Mouse (Mus musculus): ENCODE data around the gene Dedd2.

Gene Dedd2

DNA sequence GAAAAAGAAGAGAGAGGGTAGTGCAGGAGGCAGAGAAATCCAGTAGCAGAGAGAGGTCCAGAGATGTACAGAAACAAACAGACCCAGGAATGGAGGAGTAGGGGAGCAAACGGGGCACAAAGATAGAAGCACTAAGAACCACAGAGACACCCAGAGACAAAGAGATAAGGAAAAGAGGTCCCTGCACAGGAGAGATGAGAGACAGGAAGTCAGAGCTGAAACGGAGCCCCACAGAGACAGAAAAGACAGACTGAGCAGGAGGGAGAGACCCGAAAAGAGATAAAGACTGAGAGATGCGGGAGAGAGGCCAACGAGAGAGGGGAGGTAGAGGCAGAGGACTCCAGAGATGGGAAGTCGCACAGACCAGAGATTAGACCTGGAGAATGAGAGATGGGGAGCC is 39.9 kb downstream of the Dedd2 start:
- TF ChIP-seq POU5F1 (IDR thresholded peaks at IDR 0.05; ENCODE audit: borderline replicate concordance, low read length) (no peak), NANOG (IDR thresholded peaks at IDR 0.05; ENCODE audit: borderline replicate concordance, low read length) (no peak), CTCF (conservative IDR thresholded peaks at IDR 0.05; ENCODE audit: low read length) (no peak)
- H3K4me1 ChIP-seq (replicated peaks; ENCODE audit: low read depth, low read length): peaks cover 28% of the 10 kb centered on the region
- no peak overlapping the region for H3K4me3 ChIP-seq (replicated peaks; ENCODE audit: low read length)
- H3K27me3 ChIP-seq (ENCODE audit: insufficient read depth, low read length): peaks cover 79% of the 10 kb centered on the region
- no peaks in the 10 kb centered on the region for H3K36me3 ChIP-seq (ENCODE audit: insufficient read depth, low read length)
- no peaks in the 10 kb centered on the region for H3K9me3 ChIP-seq (ENCODE audit: low read length)

DNA sequence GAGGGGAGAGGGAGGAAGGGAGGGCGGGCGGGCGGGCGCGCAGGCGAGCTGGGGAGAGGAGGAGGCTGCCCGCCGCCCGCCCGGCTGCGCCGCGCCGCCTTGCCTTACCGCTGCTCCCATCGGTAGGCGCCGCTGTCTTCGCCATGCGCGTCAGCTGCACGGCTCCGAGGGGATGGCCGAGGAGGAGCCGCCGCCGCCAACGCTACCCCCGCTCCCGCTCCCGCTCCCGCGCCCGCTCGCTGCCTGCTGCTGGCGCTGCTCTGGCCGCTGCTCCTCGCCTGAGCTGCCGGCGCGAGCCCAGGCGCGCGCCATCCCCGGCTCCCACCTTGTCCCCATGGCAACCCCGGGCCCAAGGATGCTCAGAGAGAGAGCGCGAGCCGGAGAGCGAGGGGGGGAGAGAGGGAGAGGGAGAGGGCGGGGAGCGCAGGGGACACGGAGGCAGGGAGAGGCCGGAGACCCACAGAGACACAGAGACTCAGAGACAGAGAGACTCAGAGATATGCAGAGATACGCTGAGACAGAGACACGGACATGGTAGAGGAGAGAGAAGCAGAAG is 40.7 kb downstream of the Dedd2 start, which contains the start of gene Pou2f2:
Gene Pou2f2, minus strand, starts transcription at position 121 of the 556 bp plus-strand sequence.
- Histone ChIP-seq H3K4me1 (replicated peaks; ENCODE audit: low read depth, low read length) (peaks cover 28% of the 10 kb centered on the region), H3K4me3 (replicated peaks; ENCODE audit: low read length) (peak within 1 kb of the TSS; percentile 81), H3K36me3 (ENCODE audit: insufficient read depth, low read length) (no peaks in the 10 kb centered on the region), H3K27me3 (ENCODE audit: insufficient read depth, low read length) (peaks cover 83% of the 10 kb centered on the region), H3K9me3 (ENCODE audit: low read length) (no peaks in the 10 kb centered on the region)
- TF ChIP-seq NANOG (IDR thresholded peaks at IDR 0.05; ENCODE audit: borderline replicate concordance, low read length) (no peak), CTCF (conservative IDR thresholded peaks at IDR 0.05; ENCODE audit: low read length) (no peak), POU5F1 (IDR thresholded peaks at IDR 0.05; ENCODE audit: borderline replicate concordance, low read length) (no peak)

DNA sequence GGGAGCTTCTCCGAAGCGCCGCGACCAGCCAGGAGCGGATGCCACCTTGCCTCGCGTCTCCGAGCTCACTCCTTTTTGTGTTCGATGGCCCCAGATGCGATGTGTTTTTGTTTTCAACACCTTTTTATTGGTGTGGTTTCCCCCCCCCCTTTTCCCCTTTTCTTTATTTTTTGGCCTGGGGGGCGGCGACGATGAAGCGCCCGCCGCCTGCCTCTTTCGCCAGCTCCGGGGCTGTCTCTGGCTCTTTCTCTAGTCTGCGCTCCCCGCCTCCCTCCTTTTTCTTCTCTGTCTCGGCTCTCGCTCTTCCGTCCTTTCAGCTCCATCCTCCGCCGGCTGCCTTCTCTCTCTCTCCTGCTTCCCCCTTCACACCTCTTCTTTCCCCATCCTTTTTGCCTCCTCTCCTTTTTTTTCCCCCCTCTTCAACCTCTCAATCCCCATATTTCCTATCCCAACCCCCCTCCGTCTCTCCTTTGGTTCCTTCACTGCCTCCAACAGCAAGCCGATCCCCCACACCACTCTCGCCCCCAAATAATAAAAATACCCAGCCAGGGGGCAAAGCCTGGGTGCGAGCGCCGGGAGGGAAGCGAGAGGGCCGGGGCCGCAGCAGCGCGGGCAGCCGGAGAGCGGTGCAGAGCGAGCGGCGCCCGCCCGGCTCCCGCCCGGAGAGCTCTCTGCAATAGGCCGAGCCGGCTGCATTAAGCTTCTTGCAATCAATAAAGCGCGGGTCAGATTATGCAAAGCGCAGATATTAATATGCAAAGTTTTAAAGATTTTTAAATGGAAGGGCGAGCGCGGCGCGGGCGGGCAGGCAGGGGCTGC is 41.4 kb downstream of the Dedd2 start:
- Histone ChIP-seq H3K36me3 (ENCODE audit: insufficient read depth, low read length) (no peaks in the 10 kb centered on the region), H3K27me3 (ENCODE audit: insufficient read depth, low read length) (peaks cover 81% of the 10 kb centered on the region), H3K9me3 (ENCODE audit: low read length) (no peaks in the 10 kb centered on the region), H3K4me3 (replicated peaks; ENCODE audit: low read length) (peak overlapping the region; percentile 81), H3K4me1 (replicated peaks; ENCODE audit: low read depth, low read length) (peaks cover 33% of the 10 kb centered on the region)
- TF ChIP-seq NANOG (IDR thresholded peaks at IDR 0.05; ENCODE audit: borderline replicate concordance, low read length) (no peak), POU5F1 (IDR thresholded peaks at IDR 0.05; ENCODE audit: borderline replicate concordance, low read length) (no peak), CTCF (conservative IDR thresholded peaks at IDR 0.05; ENCODE audit: low read length) (no peak)

DNA sequence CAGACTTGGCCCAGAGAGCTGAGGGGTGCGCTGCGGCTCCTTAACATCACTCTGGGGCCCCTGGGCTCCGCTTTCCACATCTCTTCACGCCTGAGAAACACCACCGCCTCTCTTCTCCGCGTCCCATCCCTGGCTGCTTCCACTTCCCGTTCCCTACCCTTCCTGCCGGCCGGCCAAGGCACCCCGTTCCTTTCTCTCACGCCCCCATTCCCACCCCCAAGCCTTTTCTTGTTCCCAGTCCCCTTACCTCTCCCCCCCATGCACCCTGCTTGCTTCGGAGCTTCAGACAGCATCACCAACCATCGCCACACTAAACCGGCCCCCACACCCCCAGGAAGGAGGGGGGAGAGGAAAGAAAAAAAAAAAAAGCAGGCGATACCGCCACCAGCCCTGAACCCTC is 42.1 kb downstream of the Dedd2 start:
- peaks cover 33% of the 10 kb centered on the region for H3K4me1 ChIP-seq (replicated peaks; ENCODE audit: low read depth, low read length)
- TF ChIP-seq NANOG (IDR thresholded peaks at IDR 0.05; ENCODE audit: borderline replicate concordance, low read length) (no peak), CTCF (conservative IDR thresholded peaks at IDR 0.05; ENCODE audit: low read length) (no peak), POU5F1 (IDR thresholded peaks at IDR 0.05; ENCODE audit: borderline replicate concordance, low read length) (no peak)
- H3K36me3 ChIP-seq (ENCODE audit: insufficient read depth, low read length): no peaks in the 10 kb centered on the region
- no peaks in the 10 kb centered on the region for H3K9me3 ChIP-seq (ENCODE audit: low read length)
- peaks cover 80% of the 10 kb centered on the region for H3K27me3 ChIP-seq (ENCODE audit: insufficient read depth, low read length)
- peak overlapping the region; percentile 81 for H3K4me3 ChIP-seq (replicated peaks; ENCODE audit: low read length)

DNA sequence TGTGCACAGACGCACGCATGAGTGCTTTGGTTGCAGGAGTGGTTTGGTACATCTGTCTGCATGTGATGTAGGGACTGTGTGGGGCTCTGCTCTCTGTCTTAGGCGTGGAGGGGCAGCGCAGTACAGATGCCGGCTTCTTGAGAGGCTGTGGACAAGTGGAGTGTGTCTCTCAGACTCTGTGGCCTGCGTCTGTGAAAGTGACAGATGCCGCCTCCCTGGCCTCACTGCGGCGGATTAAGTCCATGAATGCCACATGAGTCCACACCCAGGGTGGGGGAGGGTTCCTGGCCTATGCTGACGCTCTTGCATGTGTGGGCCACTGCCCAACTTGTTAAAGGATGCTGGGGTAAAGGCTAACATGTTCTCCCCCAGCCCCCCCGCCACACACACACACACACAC is 46.1 kb downstream of the Dedd2 start:
- peaks cover 53% of the 10 kb centered on the region for H3K27me3 ChIP-seq (ENCODE audit: insufficient read depth, low read length)
- TF ChIP-seq POU5F1 (IDR thresholded peaks at IDR 0.05; ENCODE audit: borderline replicate concordance, low read length) (no peak), CTCF (conservative IDR thresholded peaks at IDR 0.05; ENCODE audit: low read length) (no peak), NANOG (IDR thresholded peaks at IDR 0.05; ENCODE audit: borderline replicate concordance, low read length) (no peak)
- no peaks in the 10 kb centered on the region for H3K36me3 ChIP-seq (ENCODE audit: insufficient read depth, low read length)
- H3K9me3 ChIP-seq (ENCODE audit: low read length): no peaks in the 10 kb centered on the region
- H3K4me1 ChIP-seq (replicated peaks; ENCODE audit: low read depth, low read length): peaks cover 35% of the 10 kb centered on the region
- no peak overlapping the region for H3K4me3 ChIP-seq (replicated peaks; ENCODE audit: low read length)

DNA sequence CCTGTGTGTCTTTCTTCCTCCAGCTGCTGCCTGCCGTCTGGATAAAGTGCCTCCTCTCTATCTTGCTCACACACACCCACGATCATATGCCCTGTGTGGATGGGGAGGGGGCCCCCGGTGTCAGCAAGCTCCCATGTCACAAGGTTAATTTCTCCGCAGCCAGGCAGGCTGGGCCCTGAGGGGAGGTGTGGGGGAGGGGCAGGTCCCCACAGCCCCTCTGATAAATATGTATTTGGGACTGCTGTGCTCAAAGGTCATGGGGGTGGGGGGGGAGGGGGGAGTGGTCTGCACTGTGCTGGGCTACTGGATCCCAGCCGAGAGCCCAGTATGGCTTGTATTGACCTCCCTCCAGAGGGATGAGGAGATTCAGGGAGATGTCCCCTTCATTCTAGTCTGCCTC is 47.7 kb downstream of the Dedd2 start:
- TF ChIP-seq CTCF (conservative IDR thresholded peaks at IDR 0.05; ENCODE audit: low read length) (no peak), NANOG (IDR thresholded peaks at IDR 0.05; ENCODE audit: borderline replicate concordance, low read length) (no peak), POU5F1 (IDR thresholded peaks at IDR 0.05; ENCODE audit: borderline replicate concordance, low read length) (no peak)

DNA sequence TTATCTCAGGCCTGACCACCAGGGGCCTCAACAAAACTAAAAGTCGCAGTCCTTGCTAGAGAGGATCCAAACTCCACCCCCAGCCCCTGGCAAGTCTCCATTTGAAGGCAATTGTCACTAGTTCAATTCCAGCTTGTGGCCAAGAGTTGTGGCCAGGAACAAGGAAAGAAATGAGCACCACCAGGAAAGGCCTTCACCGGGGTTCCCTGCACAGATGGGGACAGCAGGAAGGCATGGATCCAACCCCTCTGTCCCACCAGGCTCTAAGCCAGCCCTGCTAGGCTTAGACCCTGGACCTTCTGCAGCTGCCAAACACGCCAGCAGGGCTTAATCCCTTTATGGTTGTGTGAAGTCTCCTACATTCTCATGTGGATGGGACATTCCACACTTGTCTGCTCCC is 49.8 kb downstream of the Dedd2 start:
- no peak overlapping the region for H3K4me3 ChIP-seq (replicated peaks; ENCODE audit: low read length)
- H3K27me3 ChIP-seq (ENCODE audit: insufficient read depth, low read length): peaks cover 17% of the 10 kb centered on the region
- TF ChIP-seq CTCF (conservative IDR thresholded peaks at IDR 0.05; ENCODE audit: low read length) (no peak), NANOG (IDR thresholded peaks at IDR 0.05; ENCODE audit: borderline replicate concordance, low read length) (no peak), POU5F1 (IDR thresholded peaks at IDR 0.05; ENCODE audit: borderline replicate concordance, low read length) (no peak)
- H3K36me3 ChIP-seq (ENCODE audit: insufficient read depth, low read length): no peaks in the 10 kb centered on the region
- no peaks in the 10 kb centered on the region for H3K9me3 ChIP-seq (ENCODE audit: low read length)
- H3K4me1 ChIP-seq (replicated peaks; ENCODE audit: low read depth, low read length): peaks cover 36% of the 10 kb centered on the region

More for the DNA sequence above, 47.7 kb downstream of the Dedd2 start:
- Histone ChIP-seq H3K4me1 (replicated peaks; ENCODE audit: low read depth, low read length) (peaks cover 25% of the 10 kb centered on the region), H3K4me3 (replicated peaks; ENCODE audit: low read length) (no peak overlapping the region), H3K27me3 (ENCODE audit: insufficient read depth, low read length) (peaks cover 38% of the 10 kb centered on the region), H3K9me3 (ENCODE audit: low read length) (no peaks in the 10 kb centered on the region), H3K36me3 (ENCODE audit: insufficient read depth, low read length) (no peaks in the 10 kb centered on the region)

DNA sequence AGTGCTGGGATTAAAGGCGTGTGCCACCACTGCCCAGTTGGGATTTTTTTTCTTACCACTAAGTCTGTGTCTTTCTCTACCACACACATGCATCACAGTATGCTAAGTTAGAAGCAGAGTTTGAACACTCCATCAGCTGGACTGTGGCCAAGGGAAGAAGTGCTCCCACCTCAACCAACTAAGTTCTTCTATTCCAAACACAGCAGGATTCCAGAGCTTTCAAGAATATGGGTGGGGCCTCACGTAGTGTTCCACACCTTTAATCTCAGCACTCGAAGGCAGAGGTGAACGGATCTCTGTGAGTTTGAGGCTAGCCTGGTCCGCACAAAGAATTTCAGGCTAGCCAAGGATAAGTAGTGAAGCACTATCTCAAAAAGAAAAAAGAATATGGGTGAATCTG is 54.3 kb downstream of the Dedd2 start:
- peaks cover 34% of the 10 kb centered on the region for H3K27me3 ChIP-seq (ENCODE audit: insufficient read depth, low read length)
- peaks cover 5% of the 10 kb centered on the region for H3K9me3 ChIP-seq (ENCODE audit: low read length)
- H3K4me3 ChIP-seq (replicated peaks; ENCODE audit: low read length): no peak overlapping the region
- H3K36me3 ChIP-seq (ENCODE audit: insufficient read depth, low read length): no peaks in the 10 kb centered on the region
- TF ChIP-seq CTCF (conservative IDR thresholded peaks at IDR 0.05; ENCODE audit: low read length) (no peak), POU5F1 (IDR thresholded peaks at IDR 0.05; ENCODE audit: borderline replicate concordance, low read length) (no peak), NANOG (IDR thresholded peaks at IDR 0.05; ENCODE audit: borderline replicate concordance, low read length) (no peak)
- peaks cover 32% of the 10 kb centered on the region for H3K4me1 ChIP-seq (replicated peaks; ENCODE audit: low read depth, low read length)
